Mouse (Mus musculus) ZHBTc4 (cell line): ENCODE data around the gene Kirrel.

ENCODE experiments used
- DNase-seq: peaks from one replicate; pipeline ENCODE4 v3.0.0-alpha.2; 2011; ENCODE audit warnings: low read depth, low spot score

Kirrel gene

GRCm38 (mm10) chr3:87079301-87079700 is 95.2 kb downstream of the Kirrel start:
- no peak for DNase-seq

GRCm38 (mm10) chr3:87077681-87078080 is 96.9 kb downstream of the Kirrel start:
- DNase-seq = no peak

- DNase-seq = no peak
Measured at GRCm38 (mm10) chr3:87076899-87077298, 97.6 kb downstream of the Kirrel start.

GRCm38 (mm10) chr3:87076161-87076560 is 98.4 kb downstream of the Kirrel start:
- no peak for DNase-seq

- peak; percentile 57 for DNase-seq
Measured at GRCm38 (mm10) chr3:87072612-87073515, 101.7 kb downstream of the Kirrel start.

- DNase-seq = no peak
Measured at GRCm38 (mm10) chr3:87072191-87072590, 102.4 kb downstream of the Kirrel start.

- no peak for DNase-seq
Measured at GRCm38 (mm10) chr3:87067396-87067975, 107.1 kb downstream of the Kirrel start.

- DNase-seq = no peak
Measured at GRCm38 (mm10) chr3:87053939-87054338, 120.6 kb downstream of the Kirrel start.

GRCm38 (mm10) chr3:87047801-87048200 is 126.7 kb downstream of the Kirrel start:
- DNase-seq = no peak

- no peak for DNase-seq
Measured at GRCm38 (mm10) chr3:87041733-87042132, 132.8 kb downstream of the Kirrel start.

- DNase-seq = no peak
Measured at GRCm38 (mm10) chr3:87038500-87038899, 136.0 kb downstream of the Kirrel start.

GRCm38 (mm10) chr3:87034061-87034460 is 140.5 kb downstream of the Kirrel start:
- peak; percentile 51 for DNase-seq

- peak; percentile 96 for DNase-seq
Measured at GRCm38 (mm10) chr3:87033357-87033756, 141.2 kb downstream of the Kirrel start.

GRCm38 (mm10) chr3:87030855-87031254 is 143.7 kb downstream of the Kirrel start:
- peak; percentile 79 for DNase-seq
